Mouse (Mus musculus) cerebellum, postnatal 36 days (tissue): ENCODE measurements around the gene Gm20388.

ENCODE experiments used
- DNase-seq, 2 experiments: peaks; one replicate each; pipeline ENCODE4 v3.0.0; 2021 to 2022; ENCODE audit warnings: mixed read lengths in 2 of 2

Gm20388 gene

DNA sequence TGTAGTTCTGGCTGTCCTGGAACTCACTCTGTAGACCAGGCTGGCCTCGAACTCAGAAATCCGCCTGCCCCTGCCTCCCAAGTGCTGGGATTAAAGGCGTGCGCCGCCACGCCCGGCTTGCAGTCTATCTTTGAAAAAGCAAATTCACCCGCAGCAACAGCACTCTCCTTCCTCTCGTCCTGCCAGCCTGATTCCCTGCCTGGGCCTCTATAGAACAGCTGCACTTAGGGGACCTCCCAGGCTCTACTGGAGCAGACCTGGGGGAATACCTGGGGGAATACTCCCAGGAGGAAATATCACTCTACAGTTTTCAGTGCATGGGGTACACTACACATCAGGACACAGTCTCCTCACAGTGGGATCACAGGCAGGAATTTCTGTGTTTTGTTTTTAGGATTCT lies 1938.7 kb downstream of the Gm20388 start:
- no peak for DNase-seq

DNA sequence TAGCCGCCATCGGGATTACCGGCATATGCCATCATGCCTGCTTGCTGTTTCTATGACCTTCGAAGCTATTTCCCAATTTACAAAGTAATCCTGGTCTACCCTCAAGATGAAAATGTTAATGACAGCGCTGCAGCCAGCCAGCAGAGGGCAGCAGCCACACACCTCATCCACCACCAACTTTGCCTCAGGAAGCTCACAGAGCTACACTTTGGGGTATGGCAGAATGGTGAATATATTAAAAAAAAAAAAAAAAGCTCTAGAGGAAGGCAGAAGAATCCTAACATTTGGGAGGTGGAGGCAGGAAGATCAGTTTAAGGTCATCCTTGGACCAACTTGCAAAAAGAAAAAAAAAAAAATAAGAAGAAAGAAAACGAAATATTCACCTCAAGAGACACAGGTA lies 1939.4 kb downstream of the Gm20388 start:
- DNase-seq: peak; percentile 80 to 86

DNA sequence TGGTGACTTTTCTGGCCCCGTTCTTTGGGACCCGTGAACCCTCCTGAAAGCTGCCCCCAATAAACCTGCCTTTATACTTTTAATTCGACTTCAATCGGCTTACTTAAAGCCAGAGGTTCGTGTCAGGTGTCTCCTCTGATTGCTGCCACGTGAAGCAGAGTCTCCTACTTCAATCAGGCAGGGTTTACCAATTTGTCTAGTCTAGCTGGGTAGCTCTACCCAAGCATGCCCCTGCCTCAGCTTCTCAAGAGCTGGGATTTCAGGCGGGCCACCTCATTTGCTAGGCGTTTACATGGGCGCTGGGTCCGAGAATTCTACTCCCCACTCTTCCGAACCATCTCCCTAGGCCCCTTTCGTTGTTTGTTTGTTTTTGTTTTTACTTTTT lies 1939.8 kb downstream of the Gm20388 start:
- no peak for DNase-seq

DNA sequence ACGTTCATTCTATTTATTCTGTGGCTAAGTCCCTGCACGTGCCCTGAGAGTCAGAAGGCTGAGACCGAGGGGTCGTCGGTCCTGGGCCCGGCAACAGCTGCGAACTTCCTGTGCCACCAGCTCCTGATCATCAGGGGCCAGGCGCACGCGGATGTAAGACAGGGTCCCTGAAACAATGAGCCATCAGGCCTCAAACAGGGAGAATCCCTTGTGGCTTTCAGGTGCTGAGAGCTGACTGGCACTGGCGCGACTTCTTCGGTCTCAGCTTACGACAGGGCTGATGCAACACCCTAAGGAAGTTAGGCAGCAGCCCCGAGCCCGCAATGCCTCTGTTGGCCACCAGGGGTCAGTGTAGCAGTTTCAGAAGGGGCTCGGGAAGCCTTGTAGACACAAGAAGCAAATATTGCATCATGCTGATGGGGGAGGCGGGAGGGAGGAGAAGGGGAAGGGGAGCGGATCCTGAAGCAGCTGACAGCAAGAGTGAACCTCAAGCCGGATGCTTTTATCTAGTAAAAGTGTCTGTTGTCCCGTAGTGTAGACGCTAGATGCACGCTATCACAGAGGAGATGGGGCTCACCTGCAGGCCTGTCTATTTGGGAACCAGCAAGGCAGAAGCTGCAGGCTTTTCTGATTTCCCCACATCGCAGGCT lies 1940.3 kb downstream of the Gm20388 start:
- DNase-seq: peak; percentile 98 to 99

DNA sequence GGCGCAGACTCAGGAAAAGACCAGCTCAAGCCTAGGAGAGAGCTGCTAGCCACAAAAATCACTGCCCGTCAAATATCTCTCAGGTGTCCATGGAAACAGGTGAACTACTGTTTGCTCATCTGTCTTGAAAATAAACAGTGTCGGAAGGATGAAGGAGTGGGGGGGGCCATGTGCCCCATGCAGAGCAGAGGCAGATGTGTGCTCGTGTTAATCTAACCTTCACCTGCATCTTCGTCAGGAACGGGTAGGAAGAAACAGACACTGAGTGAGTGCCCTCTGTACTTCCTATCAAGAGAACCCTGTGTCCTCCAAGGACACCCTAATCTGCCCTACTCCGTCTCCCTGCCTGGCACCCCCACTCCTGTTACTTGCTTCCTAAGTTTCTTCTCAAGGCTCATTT lies 1941.1 kb downstream of the Gm20388 start:
- DNase-seq: no peak

DNA sequence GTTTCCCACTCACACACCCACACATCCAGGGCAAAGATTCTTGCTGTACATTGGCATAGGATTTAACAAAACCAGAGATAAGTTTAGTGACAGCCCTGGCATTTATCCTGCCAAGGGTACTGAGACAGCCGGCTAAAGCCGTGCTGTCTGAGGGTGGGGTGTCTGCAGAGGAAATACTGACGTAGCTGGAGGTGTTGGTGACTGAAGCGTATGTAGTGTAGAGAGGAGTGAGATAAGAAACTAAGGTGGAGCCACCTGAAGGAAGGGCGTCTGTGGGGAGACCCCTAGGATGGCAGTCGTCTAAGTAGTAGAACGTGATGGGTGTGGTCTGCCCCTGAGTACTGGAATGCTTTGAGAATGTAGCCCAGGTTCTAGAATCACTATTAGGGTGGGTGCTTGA lies 1941.8 kb downstream of the Gm20388 start:
- DNase-seq: no peak

DNA sequence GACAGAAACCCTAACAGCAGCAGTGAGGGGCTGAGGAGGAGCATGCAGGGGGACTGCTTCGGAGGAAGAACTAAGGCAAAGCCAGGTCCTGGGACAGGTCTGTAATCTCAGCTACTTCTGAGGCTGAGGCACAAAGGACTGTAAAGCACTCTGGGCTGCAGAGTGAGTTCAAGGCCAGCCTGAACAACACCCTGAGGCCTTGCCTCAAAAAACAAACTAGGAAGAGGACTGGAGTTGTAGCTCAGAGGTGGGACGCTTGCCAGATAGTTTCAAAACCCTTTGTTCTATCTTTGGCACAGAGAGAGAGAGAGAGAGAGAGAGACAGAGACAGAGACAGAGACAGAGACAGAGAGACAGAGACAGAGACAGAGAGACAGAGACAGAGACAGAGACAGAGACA lies 1942.9 kb downstream of the Gm20388 start:
- DNase-seq: no peak

DNA sequence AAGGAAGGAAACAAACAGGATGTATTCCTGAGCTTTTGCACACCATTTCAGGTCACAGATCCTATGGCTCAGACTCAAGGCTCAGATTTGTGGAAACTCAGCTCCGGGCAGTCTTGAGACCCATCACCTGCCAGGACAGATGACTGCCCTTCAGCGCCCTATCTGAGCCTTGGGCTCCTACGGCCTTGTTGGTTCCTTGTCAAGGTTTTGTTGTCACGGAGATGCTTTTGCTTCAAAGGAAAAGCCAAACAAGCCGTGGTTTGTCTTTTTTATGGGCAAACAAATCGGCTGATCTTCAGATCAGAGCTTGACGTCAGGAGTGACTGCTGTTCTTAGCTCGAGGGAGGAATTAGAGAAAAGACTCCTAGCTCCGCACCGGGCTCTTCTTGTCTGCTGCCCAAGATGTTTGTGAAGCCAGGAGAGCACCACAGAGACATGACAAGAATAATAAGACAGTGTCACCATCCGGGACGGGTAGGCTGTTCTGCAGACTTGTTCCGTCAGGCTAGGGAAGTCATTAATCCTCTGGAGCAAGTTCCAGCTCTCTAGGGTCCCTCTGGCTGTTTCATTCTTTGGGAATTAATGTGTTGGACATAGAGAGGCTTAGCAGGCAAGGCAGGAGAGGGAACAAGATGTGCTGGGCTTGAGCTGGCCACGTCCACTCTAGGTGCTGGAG lies 1945.6 kb downstream of the Gm20388 start:
- no peak for DNase-seq

DNA sequence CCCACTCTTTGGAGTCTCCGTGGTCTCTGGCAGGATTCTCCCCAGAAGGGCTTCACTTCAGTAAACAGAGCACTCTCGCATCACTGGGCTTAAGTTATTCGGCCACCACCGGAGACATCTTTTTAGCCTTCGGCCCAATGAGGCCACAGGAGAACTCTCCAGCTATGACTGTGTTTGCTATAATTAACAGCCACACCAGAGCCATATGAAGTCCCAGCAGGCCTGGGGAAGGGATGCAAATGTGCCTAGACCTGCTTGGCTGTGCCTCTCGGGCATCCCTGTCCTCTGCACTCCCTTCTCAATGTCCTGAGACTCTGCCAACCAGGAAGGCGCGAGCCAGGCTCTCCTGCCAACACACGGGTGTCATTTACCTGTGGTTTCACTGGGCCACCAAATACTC lies 1946.7 kb downstream of the Gm20388 start:
- peak; percentile 91 to 93 for DNase-seq

DNA sequence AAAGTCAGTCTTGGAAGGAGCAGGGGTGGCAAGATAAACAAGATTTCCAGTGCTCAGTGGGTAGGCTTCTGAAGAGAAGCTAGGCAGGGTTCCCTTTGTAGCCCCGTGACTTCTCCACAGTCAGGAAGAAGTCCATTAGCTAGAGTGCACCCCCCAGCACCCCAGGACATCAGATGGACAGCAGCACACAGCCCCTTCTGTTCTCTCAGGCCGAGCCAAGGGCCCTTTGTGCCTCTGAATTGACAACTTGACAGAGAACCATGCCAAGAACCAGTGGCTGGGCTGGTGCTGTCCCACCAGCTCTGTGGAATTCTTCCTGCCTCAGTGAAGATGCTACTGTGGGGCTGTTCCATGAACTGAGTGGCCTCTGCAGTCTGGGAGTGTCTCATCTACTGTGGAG lies 1947.1 kb downstream of the Gm20388 start:
- DNase-seq: no peak

DNA sequence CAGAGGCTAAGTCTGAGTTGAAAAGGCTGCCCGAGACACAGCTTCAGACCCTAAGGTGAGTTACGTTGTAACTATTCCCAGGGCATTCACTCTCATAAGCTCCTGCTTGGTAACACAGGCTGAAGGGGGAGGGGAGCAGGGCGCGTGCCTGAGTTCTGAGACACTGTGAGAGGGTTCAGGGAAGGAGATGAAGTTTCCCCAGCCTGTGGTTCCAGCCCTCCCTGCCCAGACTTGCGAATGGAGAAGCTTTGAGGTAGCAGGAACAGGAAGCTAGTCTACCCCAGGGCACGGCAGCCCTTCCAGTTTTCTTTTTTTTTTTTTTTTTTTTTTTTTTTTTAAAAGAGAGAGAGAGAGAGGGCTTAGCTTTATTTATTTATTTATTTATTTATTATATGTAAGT lies 1950.6 kb downstream of the Gm20388 start:
- no peak for DNase-seq

DNA sequence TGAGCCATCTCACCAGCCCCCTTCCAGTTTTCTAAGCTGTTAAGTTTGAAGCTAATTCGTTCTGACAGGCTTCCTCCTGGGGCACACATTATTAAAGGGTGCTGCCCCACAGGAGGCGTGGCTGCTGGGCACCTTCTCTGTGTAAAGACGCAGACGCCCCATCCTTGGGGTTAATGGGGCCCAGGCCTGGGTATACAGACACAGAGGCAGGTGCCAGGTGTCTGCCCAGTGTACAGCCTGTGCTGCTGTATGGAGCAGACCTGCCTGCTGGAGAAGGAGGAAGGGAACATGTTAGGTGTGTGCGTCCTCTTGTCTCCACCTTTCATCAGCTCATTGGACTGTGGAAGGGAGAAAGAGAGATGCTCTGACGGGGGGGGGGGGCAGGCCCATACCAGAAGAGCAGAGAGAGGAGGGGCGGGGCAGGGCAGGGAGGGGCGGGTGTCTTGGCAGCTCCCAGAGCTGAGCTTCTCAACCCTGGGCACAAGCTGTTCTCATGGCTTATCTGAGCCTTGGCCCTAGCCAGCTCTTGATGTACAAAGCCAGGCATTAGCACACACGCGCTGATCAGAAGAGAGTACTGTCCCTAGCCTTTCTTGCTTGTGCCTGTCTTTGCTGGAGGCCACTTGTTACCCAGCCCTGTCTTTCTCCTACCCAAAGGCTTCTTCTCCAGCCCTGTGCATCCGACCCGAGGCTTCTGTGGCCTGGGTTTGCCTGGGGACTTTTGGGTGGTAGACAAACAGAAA lies 1951.3 kb downstream of the Gm20388 start:
- DNase-seq: peak; percentile 61 to 62

DNA sequence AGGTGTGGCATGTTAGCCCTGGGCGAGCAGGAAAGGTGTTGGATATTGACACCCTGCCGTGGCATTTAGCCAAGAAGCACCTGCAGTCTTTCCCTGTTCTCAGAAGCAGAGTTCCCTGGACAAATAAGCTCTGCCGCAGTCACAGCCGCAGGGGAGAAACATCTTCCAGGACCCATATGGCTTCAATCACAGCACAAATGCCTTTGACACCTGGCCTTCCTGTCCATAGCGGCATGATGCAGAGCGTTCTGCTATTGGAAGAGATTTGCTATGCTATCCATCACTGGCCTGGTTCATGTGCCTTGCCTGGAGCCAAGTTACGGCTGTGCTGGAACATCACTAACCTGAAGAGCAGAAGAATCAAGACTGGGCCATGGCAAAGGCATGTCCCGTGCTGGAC lies 1954.7 kb downstream of the Gm20388 start:
- DNase-seq: no peak

DNA sequence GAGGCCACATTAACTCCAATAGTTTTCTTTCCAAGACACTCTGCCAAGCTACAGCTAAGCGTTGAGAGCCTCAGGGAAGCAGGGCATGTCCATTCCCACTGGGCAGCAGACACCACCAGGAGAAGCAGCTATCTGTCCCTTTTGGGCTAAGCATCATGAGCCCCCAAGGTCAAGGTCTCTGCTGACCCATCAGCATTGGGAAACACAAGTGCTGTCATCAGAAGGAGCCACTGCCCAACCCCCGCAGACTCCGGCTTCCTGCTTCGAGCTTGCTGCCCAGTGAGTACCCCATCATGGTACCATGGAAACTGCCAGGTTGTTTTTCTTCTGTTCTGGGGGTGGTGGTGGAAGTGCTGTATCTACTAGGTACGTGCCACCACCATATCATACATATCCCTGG lies 1957.6 kb downstream of the Gm20388 start:
- DNase-seq: no peak

DNA sequence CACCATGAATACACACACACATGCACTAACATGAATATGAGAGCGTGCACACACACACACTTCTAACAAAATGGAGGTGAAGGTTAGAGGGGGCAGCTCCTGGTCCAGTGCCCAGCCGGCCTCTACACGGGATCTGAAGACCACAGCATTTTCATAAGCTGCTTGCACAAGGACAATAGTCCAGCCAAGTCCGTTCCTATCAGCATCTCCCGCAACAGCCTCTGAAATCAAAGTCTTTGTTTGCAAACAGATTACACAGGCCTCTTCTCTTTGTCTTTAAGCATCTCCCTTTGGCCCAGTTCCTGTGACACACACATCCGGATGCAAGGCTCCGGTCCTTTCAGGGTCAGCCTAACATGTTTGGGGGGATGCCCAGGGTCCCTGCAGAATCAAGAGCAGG lies 1958.3 kb downstream of the Gm20388 start:
- no peak for DNase-seq

DNA sequence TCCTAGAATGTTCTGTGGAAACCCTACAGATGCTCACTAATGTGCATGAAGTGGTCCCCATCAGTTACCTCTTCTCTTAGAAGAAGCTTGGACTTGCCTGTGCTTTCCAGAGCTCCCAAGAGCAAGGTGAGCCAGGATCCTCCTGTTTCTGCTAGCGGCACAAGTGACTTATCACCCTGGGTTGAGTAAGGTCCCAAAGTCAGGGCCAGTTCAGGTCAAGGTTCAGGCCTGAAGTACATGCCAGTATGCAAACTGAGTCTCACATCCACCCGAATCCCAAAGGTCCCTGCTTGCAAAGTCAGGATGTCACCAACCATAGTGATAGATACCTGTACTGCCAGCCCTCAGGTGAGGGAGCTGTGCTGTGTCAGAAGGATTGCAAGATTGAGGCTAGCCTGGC lies 1959.5 kb downstream of the Gm20388 start:
- DNase-seq: no peak

DNA sequence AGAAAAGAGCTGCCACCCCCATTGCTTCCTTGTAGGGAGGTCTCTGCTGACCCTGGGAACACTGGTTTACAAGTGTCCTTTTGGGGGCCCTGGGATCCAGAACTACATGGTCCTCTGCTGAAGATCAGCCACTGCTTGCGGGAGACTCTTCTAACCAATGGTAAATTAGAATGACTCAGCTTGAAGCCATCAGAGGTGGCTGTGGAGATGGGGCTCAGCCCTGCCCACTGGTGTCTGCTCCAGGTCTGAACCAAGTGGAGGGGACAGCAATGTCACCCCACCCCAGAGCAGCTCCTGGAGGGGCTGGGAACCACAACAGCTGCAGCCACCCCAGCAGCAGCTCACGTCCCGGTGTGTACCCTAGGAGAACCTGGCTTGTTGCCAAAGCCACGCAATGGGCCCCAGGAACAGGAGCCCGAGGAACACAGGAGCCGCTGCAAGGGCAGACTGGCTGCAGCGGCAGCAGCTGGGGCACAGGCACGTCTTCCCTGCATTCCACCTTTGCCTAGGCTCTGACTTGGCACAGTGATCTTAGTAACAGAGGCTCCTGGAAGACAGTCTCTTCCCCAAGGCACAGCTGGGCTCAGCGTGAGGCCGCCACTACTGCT lies 1961.3 kb downstream of the Gm20388 start:
- DNase-seq: no peak

DNA sequence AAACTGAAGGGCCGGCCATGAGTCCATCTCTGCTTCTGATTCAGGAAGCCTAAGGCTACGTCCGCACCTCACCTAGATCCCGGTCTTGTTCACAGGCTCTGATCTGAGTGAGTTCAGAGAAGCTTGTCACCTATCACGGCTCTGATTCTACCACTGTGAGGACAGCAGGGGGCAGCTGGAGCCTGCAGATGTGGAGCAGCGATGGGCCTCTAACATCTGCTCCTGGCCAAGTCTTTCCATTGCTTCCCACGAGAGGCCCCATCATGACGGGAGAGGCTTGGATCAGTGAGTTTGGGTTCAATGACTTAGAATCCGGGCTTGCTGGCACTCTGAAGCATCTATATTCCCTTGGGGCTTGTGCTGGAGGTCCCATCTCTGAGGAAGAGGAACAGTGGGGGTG lies 1963.4 kb downstream of the Gm20388 start:
- no peak for DNase-seq

DNA sequence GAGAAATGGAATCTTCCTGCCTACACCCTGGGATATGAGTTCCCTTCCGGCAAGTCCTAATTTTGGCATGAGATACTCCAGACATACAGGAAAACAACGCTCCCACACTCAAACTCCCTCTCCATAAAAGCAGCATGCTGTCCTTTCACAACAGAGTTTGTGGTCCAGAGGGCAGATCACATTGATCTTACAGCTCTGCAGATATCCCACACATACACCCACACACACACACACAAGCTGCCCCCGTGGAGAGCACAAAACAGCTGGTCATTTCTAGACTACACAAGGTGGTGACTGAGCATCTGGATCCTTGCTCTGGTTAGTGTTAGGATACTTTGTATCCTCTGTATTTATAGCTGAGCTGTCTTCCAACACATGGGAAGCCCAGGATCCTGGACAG lies 1964.4 kb downstream of the Gm20388 start:
- DNase-seq: no peak

DNA sequence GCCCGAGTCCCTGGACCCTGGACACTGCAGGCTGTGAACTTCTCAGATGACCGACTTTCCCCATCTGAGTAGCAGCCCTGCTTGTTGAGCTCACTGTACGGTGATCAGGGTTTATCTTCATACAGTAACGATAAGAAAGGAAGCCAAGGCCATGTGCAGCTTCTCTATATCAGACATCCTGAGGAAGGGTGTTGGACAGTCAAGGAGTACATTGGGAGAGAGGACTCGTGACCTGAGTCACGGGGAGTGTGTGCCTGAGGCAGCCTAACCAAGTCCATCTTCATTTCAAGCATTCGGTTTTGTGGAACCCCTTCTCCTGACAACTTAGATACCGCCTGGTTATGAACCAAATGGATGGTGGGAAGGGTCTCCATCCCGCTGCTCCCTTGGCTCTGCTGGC lies 1964.9 kb downstream of the Gm20388 start:
- no peak for DNase-seq

DNA sequence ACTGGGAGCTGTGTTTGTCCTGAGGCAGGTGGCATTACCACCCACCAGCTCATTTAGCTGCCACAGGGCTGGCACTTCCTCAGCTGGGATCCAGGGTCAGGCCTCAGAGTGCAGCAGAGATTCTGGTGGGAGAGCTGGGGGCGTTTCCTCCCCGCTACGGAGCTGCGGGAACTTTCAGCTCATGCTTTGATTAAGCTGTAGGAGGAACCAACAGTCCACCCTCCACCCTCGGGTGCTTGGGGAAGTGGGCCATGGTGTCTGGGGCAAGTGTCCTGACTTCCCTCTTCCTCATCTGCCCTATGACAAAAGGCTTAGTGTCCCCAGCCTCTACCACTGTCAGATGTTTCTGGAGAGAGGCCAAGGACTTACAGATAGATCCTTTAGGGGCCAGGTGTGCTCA lies 1966.6 kb downstream of the Gm20388 start:
- no peak for DNase-seq

DNA sequence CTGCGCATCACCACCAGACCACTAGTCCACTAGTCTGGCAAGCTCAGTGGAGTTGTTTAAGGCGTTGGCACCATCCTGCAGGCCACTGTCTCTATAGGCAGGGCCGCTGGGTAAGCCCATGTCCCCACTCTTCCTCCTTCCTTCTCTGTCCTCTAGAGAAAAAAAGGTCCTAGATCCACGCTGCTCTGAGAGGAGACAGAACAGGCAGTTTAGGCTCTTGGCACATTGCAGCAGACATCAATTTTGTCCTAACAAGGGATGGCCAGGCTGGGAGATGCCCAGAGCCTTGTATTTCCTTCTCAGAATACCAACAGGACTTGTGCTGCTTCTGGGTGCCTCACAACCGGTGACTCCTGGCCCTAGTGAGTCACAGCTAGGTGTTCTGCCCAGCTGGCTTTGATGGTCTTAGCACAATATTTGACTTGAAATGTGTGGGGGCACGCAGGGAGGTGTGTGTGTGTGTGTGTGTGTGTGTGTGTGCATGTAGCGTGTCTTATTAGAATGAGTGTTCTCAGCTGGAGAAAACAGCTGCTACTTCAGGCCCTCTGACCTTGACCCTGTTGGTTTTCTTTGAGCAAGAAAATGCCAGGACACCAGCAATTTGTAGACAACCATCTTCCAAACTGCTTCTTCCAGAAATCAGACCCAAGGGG lies 1967.3 kb downstream of the Gm20388 start:
- DNase-seq: no peak

DNA sequence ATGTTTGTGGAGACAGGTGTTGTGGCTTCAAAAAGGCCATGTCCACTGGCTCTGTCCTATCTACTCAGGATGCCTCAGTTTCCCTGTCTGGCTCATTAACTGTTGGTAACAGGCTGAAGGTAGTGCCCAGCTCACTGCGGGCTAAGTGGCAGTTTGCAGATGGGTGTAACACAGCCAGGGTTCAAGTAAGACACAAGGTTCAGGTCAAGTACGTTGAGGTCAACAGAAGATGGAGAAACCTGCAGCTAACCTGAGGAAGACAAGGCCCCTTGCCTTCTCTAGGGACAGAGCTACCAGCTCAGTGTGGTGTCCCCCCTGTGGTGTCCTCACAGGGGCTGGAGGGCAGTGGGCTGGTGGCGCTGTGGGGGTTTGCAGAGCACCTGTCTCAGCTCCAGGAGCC lies 1969.1 kb downstream of the Gm20388 start:
- no peak for DNase-seq
